Mouse (Mus musculus): ENCODE results near the gene Lrrc41. TPM values are rescaled to one million over a fixed set of nuclear protein-coding genes. Genes with fewer than 3 reads are reported as not detected.

Gene Lrrc41
- total RNA-seq, 2 experiments from 2014 or later, result 33.2 to 39.7 TPM

DNA sequence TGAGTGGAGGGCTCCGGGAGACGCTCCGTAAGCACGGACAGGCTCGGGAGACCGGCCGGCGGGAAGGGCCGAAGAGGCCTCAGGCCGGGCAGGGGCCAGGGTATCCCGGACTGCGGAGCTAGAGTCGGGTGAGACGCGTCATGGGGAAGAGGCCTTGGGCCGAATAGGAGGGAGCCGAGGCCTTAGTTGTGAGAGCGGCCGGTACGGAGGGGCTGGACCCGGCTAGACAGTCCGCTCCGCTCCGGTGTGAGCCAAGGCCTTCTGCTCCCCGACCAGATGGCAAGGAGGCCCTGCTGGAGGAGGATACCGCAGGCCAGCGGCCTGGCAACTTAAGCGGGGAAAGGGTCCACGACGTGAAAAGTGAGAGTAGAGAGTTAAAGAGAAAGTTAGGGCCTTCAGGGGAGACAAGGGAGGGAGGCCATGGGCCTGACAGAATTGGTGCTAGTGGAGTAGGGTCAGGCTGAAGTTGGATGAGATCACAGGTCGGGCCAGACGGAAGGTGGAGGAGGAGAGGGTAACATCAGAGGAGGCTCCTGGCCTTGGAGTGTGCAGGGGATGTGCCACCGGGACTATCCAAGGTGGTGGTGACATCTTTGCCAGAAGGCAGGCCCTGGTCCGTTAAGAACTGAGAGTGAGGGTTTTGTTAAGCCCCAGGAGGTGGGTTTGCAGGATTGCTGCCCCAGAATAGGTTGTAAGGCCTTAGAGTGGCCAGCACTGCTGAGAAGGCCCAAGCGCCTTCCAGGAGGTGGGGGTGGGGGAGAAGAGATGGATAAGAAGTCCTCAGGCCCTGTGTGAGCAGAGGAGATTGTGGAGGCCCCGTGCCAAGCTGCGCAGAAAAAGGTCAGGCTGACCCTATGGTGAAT is 1.5 kb downstream of the Lrrc41 start:
- intact Hi-C loops (cut with DNase I), result loop anchor here (5.0 kb wide), 1 partner anchor 146 kb away; the partner anchor contains the start of gene Pik3r3
- DNase-seq, result peak; percentile 66 to 67

DNA sequence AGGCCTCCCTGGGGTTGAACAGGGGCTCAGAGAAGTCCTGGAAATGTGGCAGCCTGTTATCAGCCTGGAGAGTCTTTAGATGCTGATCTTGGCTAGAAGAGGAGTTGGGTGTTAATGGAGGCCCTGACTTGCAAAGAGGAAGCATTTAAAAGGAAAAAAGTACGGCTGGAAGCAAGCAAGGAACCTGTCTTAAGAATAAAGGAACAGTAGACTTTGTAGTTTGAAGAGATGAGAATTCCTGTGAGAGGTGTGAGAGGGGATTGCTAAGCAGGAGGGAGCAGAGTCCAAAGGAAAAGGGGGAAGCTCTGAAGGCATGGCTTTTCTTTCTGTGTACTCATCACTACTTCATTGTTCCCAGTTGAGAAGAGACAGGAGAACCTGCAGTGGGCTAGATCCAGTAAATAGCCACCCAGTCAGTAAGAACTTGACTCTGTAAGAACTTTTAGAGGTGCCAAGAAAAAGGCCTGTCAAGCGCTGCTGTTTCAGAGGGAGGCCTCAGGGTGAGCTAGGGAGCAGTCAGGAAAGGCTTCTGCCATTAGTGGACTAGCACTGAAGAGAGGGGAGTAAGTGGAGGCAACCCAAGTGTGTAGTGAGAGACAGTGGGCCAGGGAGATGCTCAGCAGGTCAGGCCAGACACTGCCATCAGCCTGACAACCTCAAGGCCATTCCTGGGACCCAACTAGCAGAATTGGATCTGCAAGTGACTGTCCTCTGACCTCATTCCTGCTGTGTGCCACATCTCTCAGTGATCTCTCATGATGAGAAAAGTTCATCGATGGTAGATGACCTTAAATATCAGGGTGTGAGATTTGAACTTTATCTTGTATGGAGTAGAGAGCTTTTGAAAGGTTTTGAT is 2.4 kb downstream of the Lrrc41 start:
- intact Hi-C loops (cut with DNase I), result loop anchor here (5.0 kb wide), 1 partner anchor 145 kb away; the partner anchor contains the start of gene Pik3r3
- peak; percentile 26 to 29 for DNase-seq

DNA sequence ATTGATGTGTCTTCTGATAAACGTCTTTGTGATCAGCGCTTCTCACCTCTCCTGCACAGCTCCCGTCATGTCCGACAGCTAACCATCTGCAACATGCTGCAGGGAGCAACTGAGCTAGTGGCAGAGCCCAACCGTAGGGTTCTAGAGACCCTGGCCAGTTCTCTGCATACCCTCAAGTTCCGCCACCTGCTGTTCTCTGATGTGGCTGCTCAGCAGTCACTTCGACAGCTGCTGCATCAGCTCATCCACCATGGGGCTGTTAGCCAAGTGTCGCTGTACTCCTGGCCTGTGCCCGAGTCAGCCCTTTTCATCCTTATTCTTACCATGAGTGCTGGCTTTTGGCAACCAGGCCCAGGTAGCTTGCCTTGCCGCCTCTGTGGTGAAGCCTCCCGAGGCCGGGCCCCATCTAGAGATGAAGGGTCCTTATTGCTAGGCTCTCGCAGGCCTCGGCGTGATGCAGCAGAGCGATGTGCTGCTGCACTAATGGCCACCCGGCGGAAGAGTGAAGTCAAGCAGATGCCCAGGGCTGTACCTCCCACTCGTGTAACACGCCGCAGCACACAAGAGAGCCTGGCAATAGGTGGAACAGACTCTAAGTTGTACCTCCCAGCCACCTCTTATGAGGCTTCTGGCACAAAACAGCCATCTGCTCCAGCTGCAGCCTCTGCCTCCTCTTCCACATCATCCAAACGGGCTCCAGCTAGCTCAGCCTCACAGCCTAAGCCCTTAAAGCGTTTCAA is 13.6 kb downstream of the Lrrc41 start:
- no peak for DNase-seq
- intact Hi-C loops (cut with DNase I), result no loop called here

DNA sequence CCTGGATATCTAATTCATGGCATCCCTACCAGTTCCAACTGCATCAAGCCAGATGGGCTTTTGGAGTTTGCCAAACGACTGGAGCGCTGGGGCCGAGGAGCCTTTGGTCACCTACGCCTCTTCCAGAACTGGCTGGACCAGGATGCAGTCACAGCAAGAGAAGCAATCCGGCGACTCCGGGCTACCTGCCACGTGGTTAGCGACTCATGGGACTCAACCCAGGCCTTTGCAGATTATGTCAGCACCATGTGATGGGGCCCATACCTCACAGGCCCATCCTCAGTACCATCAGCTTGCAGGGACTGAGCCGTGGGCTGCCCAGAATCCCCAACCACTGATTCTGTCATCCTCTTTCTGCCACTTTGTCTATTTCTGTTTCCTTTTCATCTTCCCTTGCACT is 21.2 kb downstream of the Lrrc41 start:
- DNase-seq, result no peak

DNA sequence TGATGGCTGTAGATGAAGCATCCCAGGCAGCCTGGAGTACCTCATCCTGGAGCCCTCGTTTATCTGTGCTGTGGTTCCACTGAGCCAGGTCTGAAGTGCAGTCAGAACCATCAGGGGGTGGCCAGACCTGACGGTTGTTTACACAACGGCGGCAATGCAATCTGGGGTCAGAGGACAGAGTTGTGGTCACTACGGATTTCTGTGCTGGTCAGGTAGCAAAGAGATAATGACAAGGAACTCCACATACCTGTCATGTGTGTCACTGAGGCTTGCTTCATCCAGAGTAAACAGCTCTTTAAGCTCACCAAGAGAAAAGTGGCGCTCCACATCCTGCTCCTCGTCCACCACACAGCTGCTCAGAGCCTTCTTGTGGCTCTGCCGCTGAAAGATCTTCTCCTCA is 22.1 kb downstream of the Lrrc41 start:
- no peak for DNase-seq
- intact Hi-C loops (cut with DNase I), result no loop called here

More for the DNA sequence above, 21.2 kb downstream of the Lrrc41 start:
- intact Hi-C loops (cut with DNase I), result no loop called here

DNA sequence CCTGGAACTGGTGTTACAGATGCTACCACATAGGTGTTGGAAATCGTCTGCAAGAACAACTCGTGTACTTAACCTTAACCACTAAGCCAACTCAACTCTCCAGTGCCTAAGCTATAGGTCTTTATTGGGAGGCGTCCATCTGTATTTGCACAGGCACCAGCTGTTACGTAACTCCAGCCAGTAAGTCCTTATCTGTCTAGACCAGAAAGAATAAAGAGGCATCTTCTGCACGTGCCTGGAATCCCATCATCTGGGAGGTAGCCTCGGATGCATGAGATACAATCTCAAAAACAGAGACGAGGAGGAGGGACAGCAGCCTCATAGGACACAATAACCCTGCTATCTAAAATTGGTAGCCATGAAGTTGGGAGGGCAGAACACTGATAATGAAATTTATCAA is 25.9 kb downstream of the Lrrc41 start:
- intact Hi-C loops (cut with DNase I), result no loop called here

DNA sequence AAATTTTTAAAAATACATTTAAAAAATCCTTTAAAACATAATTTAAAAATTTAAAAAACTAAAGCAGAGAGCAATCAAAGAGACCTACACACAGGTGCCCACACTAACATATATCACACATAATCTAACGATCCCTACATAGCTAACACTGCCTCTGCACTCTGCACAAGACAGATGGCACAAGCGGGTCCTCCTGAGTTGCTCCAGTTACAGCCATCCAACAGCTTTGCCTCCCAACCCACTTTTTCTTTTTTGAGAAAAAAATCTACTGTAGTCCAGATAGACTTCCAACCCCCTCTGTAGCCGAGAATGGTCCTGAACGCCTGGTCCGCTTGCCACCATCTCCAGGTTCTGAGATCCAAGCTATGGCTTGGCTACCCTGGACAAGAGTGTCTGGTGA is 30.2 kb downstream of the Lrrc41 start:
- DNase-seq, result no peak
- intact Hi-C loops (cut with DNase I), result no loop called here

More for the DNA sequence above, 25.9 kb downstream of the Lrrc41 start:
- DNase-seq, result no peak

DNA sequence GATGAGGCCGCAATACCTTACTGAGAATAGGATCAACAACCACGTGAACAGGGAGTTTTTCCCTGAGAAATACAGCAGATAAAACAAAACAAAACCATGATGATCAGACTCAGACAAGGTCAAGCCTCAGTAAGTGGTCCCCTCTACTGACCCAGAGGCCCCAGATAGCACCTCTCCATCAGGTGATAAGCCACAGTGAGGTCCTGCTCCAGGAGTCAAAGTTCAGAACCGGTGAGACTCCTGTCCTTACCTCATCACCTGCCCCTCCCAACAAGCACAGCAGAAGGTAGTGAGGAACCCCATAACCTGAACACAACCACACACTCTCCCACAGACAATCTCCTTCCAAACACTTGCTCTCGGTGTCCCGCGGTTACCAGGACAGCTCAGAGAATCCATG is 35.6 kb downstream of the Lrrc41 start:
- DNase-seq, result no peak
- intact Hi-C loops (cut with DNase I), result no loop called here

DNA sequence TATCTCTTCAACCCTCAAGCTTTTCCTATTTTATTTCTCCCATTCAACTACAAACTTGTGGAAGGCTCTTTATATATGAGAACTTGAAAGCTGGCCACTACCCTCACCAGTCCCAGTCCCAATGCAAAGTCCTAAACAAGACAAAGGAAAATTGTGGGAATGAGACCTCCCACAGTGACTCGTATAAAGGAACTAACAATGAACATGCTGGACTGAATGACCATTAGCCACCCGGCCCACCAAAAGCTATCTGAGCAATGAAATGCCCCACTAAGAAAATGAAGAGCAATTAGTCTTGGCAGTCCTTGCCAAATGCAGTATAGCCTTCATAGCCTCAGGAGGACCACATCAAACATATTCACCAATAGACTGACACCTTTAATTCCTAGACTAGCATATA is 36.4 kb downstream of the Lrrc41 start:
- intact Hi-C loops (cut with DNase I), result no loop called here
- DNase-seq, result no peak

DNA sequence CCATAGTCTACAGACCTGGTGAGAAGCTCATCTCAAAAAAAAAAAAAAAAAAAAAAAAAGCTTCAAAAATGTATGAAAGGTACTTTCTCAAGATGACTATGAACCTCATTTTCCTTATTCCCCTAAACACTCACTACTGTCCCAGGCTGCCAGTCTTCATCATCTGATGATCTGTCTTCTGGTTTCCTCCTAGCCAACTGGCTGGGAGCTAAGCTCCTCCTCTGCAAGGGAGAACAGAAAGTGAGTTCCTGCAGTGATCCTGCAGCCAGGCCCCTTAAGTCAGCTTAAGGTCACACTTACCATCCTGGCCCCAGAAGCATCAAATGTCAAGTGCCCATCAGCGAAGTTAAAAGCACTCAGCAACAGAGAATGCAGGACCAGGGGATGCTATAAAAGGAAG is 47.7 kb downstream of the Lrrc41 start:
- intact Hi-C loops (cut with DNase I), result no loop called here
- DNase-seq, result no peak

DNA sequence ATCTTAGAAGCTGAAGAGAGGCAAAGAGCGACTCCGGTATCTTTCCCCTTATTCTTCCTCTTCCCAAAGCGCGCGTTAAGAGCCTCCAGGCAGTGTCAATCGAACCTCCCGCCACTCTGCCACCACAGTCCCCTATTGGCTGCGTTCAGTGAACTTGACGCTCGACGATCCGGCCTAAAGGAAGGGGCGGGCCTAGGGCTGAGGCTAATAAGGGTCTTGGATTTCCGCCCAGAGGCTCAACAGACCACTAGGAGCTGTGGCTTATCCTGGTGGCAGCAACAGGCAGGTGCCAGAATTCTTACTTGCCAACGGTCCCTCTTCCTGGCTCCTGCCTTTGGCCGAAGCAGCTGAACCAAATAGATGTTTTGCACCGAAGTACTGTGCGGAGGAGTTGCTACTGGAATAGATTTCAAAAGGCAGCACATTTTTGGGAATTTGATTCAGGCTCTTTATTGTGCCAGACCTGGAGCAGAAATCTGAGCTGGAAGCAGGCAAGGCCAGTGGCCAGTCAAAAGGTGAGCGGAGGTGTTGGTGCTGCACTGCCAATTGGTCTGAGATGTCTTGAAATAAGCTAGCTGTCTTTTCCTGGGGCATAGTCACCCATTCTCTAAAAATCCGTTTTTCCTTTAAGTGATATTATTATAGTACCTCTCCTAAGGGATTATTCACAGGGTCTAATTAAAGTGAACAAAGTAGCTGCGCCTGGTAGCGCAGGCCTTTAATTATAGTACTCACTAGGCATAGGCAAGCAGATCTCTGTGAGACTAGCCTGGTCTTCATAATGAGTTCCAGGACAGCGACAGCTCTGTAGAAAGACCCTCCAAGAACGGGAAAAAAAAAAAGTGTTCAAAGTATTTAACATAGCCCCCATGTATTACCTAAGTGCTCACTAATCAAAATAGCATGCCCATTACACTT is 48.8 kb downstream of the Lrrc41 start, which contains the start of the genes Rad54l and Pomgnt1:
TSS of gene Rad54l (minus strand) at position 89 of the 918 bp plus-strand sequence.
TSS of gene Pomgnt1 (plus strand) at position 239 of the 918 bp plus-strand sequence.
- peak; percentile 89 to 91 for DNase-seq
- intact Hi-C loops (cut with DNase I), result no loop called here

DNA sequence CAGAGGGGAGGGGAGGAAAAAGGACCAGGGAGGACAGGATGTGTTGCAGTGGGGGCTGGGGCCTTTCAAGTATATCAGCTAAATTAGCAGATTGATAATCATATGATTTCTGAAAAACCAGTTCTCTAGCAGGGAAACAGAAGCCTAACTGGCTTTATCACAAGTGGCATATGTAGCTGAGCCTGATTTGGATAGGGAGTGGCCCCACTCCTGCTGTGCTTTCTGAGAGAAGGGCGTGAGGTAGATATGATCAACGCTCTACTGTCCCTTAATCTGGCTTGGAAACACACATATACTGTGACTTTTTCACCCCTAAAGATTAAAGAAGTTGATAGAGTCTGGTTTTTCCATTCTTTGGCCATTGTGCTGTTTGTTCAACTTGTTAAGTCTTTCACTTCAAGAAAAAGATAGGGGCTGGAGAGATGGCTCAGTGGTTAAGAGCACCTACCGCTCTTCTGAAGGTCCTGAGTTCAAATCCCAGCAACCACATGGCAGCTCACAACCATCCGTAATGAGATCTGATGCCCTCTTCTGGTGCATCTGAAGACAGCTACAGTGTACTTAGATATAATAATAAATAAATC is 50.8 kb downstream of the Lrrc41 start:
- DNase-seq, result no peak
- intact Hi-C loops (cut with DNase I), result no loop called here

DNA sequence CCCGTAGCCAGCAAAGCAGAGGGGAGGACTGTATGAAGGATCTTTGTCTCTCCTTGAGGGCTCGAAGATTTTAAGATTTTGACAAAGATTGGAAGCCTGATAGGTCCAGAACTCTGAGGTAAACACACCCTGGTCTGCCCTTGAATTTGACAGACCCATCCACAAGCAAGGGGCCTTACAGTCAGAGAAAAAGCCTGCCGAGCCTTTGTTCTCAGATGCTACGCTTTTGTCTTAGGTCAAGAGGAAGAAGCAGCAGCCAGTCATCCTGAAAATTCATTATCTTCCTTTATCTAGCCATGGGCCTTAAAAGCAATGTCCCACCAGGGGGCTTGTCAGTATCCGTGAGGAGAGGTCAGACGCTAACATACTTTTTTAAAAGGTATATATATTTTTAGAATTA is 52.9 kb downstream of the Lrrc41 start:
- no peak for DNase-seq
- intact Hi-C loops (cut with DNase I), result no loop called here

DNA sequence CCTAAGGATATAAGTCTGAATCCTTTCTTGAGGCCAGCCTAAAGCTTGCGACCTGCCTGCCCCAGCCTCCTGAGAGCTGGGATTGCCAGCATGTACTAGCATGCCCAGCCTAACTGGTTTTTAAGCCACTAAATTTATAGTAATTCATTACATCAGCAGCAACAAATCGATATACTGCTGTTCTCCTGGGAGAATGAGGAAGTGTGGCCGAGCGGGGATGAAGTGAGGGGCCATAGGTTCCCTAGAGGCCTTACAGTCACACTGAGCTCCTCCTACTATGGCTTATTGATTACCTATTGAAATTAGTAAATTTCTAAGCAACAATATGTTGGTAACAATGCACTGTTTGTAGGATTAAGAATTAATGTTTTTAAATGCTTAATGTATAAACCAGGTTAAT is 58.1 kb downstream of the Lrrc41 start:
- intact Hi-C loops (cut with DNase I), result no loop called here

DNA sequence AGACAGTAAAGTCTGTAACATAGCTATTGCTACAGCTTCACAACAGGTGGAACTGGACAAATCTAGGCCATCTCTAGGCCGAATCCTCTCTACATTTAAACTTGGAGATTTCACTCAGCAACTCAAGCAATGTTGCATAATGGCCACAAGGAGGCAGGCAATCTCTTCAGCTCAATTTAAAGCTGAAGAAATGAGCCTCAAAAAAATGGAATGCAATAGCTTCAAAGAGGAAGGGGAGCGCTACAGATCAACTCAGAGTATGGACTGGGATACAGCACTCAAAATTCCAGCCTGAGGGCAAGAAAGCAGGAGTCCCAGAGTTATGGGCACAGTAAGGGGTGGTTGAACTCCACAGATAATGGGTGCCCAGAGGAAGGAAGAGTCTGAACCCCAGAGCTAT is 59.9 kb downstream of the Lrrc41 start:
- peak; percentile 24 to 34 for DNase-seq
- intact Hi-C loops (cut with DNase I), result loop anchor here (2.0 kb wide), 1 partner anchor 32 kb away; the partner anchor contains the start of gene Tspan1

More for the DNA sequence above, 58.1 kb downstream of the Lrrc41 start:
- DNase-seq, result no peak

DNA sequence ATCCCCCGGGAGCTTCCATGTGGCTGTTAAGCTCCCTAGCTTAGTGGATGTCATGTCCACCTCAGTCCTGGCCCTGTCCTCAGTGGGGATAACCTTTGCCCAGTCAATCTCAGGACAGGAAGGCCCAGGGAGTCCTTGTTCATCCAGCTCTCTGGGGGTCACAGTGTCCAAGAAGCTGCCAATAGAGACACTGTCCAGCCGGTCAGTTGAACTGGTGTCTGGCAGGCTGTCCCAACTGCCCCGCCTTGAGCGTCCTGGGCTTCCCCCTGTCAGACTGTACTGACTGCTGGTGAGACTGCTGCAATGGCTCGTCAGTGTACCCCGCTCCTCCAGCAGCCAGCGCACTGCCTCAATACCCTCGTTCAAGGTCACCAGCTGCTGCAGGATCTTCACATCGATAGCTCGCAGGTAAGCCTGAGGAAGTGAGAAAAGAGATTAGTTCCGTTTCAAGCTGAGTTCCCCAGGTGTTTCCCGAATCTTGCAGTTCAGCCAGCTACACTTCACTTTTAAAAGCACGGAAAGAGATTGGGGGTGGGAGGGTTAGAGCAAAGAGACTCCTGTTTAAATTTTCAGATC is 62.4 kb downstream of the Lrrc41 start:
- peak in 1 of 2 experiments; percentile 26 for DNase-seq
- intact Hi-C loops (cut with DNase I), result no loop called here

DNA sequence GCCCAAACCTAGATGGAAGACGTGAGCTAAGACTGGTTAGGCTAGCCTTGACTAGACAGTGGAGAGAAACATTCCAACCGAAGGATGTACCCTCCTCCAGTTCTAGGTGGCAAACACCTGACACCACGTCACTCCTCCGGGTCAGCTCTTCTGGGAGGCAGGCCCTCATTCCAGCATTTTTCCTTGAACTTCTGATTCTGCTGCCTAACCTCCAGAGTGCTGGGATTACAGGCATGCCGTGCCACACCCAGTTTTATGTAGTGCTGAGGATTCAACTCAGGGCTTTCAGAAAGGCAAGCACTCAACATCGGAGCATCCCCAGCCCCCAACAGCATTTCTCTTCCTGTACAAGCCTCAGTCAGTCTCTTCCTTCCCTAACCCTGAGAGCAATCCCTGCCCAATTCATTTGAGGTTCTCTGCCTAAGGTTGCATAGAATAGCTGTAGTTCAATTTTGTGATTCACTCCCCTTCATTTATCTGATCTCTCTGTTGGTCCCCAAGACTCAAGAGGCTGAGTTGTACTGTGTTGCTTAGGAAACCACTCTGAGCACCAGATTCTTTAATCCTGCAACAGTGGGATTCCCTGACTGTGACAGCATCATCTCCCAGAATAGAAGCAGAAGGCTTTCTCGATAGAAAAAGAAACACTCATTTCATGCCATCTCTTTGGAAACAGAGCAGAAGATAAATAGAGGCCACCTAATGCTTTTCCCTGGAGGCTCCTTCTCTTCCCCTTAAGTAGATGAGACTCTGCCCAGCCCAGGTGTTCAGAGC is 65.9 kb downstream of the Lrrc41 start:
- intact Hi-C loops (cut with DNase I), result no loop called here

DNA sequence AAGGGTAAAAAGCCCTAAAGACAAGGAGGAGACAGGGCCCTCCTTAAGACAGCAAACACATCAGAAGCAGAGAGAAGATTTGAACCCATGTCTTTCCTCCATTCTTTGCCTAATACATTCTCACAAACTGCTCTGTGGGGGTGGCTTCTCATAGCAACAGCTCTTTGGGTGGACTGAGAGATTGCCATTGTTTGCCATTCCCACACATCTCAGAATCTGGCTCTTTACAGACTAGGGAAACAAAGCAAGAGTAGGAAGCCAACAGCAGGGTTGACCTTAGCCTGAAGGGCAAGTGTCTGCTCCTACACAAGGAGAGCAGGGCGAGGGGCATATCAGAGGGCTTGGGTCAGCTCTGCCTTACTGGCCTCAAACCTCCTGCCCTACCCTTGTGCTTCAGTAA is 66.7 kb downstream of the Lrrc41 start:
- DNase-seq, result no peak
- intact Hi-C loops (cut with DNase I), result no loop called here

More for the DNA sequence above, 65.9 kb downstream of the Lrrc41 start:
- no peak for DNase-seq

Data from heart, postnatal 10 days (tissue).